Mouse (Mus musculus) lung, adult 2 months (tissue): ENCODE data around the gene Tmem86a. TPM values are rescaled to one million over a fixed set of nuclear protein-coding genes. Genes with fewer than 3 reads are reported as not detected.

Source experiments
- DNase-seq: peaks from one replicate; pipeline ENCODE4 v3.0.0; 2022
- H3K4me1 ChIP-seq: fragments of 200-500 bp; 2 replicates; pipeline ENCODE4 v1.6.1; 2011; ENCODE audit warnings: low read length; ENCODE audit not compliant: control insufficient read depth, insufficient read depth
- H3K4me3 ChIP-seq: fragments of 200-500 bp; replicated peaks from 2 replicates; pipeline ENCODE3; 2011; ENCODE audit warnings: low read depth, mild to moderate bottlenecking, control low read depth, low read length; ENCODE audit errors: extremely low read depth
- CTCF ChIP-seq: fragments of 200-500 bp; IDR thresholded peaks from 2 replicates; pipeline ENCODE4 v1.5.1; 2011; ENCODE audit warnings: mild to moderate bottlenecking, low read length, control low read depth; ENCODE audit not compliant: insufficient read depth
- POLR2A ChIP-seq: fragments of 200-500 bp; IDR thresholded peaks from 2 replicates; pipeline ENCODE4 v1.6.1; 2011; ENCODE audit warnings: low read depth, mild to moderate bottlenecking, control low read depth, low read length, borderline replicate concordance; ENCODE audit errors: extremely low read depth
- WGBS: fragments of 180-500 bp; shearing (Covaris S2); methylation state at CpG from one replicate; pipeline ENCODE4 v1.1.7; 2018; 5-methylcytosine and 5-hydroxymethylcytosine counted together
- polyA plus RNA-seq: library from polyadenylated mRNA; depleted of rRNA; stranded (reverse); fragments of >200 nt; gene quantifications from 2 replicates; pipeline ENCODE4 v1.2.3, GENCODE M21; 2012; rRNA removed

The Tmem86a gene
- 28.2 and 32.8 TPM in 2 replicates for polyA plus RNA-seq

GRCm38 (mm10) chr7:47050366-47050765 is at the start of gene Tmem86a:
Gene Tmem86a, plus strand, starts transcription at chr7:47050601.
- DNase-seq: peak; percentile 92
- peaks cover 5% of the 10 kb centered on the region; the same call in 1 of the 2 replicates for H3K4me1 ChIP-seq
- under 1% methylated on average over 33 of the region's 33 CpGs for WGBS
- H3K4me3 ChIP-seq: peak within 1 kb of the TSS; percentile 89
- TF ChIP-seq POLR2A (peak; percentile 84; the same call in 1 of the 2 replicates), CTCF (no peak)

GRCm38 (mm10) chr7:47000644-47000983 is 49.8 kb upstream of the Tmem86a start:
- WGBS: 29% methylated on average over 3 of the region's 3 CpGs
- Histone ChIP-seq H3K4me3 (no peak overlapping the region), H3K4me1 (peaks cover 5% of the 10 kb centered on the region)
- DNase-seq: no peak
- no peak for TF ChIP-seq POLR2A
- TF ChIP-seq CTCF: no peak

- TF ChIP-seq POLR2A: no peak
- no peak for DNase-seq
- no peak overlapping the region for H3K4me3 ChIP-seq
- H3K4me1 ChIP-seq: peaks cover 5% of the 10 kb centered on the region
- 26% methylated on average over 5 of the region's 5 CpGs for WGBS
Measured at GRCm38 (mm10) chr7:47001125-47001899, 49.1 kb upstream of the Tmem86a start.

GRCm38 (mm10) chr7:47001900-47002275 is 48.5 kb upstream of the Tmem86a start:
- H3K4me3 ChIP-seq: no peak overlapping the region
- H3K4me1 ChIP-seq: peaks cover 5% of the 10 kb centered on the region
- WGBS: 77% methylated on average over 4 of the region's 4 CpGs

GRCm38 (mm10) chr7:47003411-47004115 is 46.8 kb upstream of the Tmem86a start:
- TF ChIP-seq POLR2A: no peak
- no peak for TF ChIP-seq CTCF
- WGBS: 70% methylated on average over 3 of the region's 3 CpGs
- no peak for DNase-seq
- Histone ChIP-seq H3K4me3 (no peak overlapping the region), H3K4me1 (peaks cover 8% of the 10 kb centered on the region)

More at GRCm38 (mm10) chr7:47001900-47002275, 48.5 kb upstream of the Tmem86a start:
- TF ChIP-seq POLR2A (no peak), CTCF (no peak)
- no peak for DNase-seq

- H3K4me3 ChIP-seq: peak overlapping the region; percentile 80
- no peak for TF ChIP-seq CTCF
- TF ChIP-seq POLR2A: no peak
- 6% methylated on average over 21 of the region's 21 CpGs for WGBS
- DNase-seq: no peak
- H3K4me1 ChIP-seq: peaks cover 5% of the 10 kb centered on the region; the same call in 1 of the 2 replicates
Measured at GRCm38 (mm10) chr7:47007109-47007780, 43.2 kb upstream of the Tmem86a start.

- TF ChIP-seq POLR2A (no peak), CTCF (peak; percentile 52; the same call in 1 of the 2 replicates)
- no peak for DNase-seq
- Histone ChIP-seq H3K4me3 (peak overlapping the region; percentile 80), H3K4me1 (peaks cover 5% of the 10 kb centered on the region; the same call in 1 of the 2 replicates)
- under 1% methylated on average over 25 of the region's 25 CpGs for WGBS
Measured at GRCm38 (mm10) chr7:47007818-47008167, 42.6 kb upstream of the Tmem86a start.

- TF ChIP-seq CTCF (no peak), POLR2A (peak; percentile 94)
- H3K4me1 ChIP-seq: peaks cover 5% of the 10 kb centered on the region; the same call in 1 of the 2 replicates
- under 1% methylated on average over 57 of the region's 57 CpGs for WGBS
- DNase-seq: peak; percentile 99
- peak within 1 kb of the TSS; percentile 80 for H3K4me3 ChIP-seq
Measured at GRCm38 (mm10) chr7:47008168-47008993, 42.0 kb upstream of the Tmem86a start, which contains the start of gene Spty2d1. Gene Spty2d1, minus strand, starts transcription at chr7:47008411.
